Mouse (Mus musculus): ENCODE measurements around the gene Plxnc1.

Gene Plxnc1

GRCm38 (mm10) chr10:94771496-94771895 lies 173.1 kb downstream of the Plxnc1 start:
- DNase-seq (ENCODE audit: low spot score in 2 of 2): no peak

GRCm38 (mm10) chr10:94747011-94747410 lies 197.6 kb downstream of the Plxnc1 start:
- DNase-seq (ENCODE audit: low spot score in 2 of 2): no peak

- DNase-seq (ENCODE audit: low spot score in 2 of 2): no peak
These were observed 203.2 kb downstream of the Plxnc1 start for GRCm38 (mm10) chr10:94741459-94741858.
